Mouse (Mus musculus): ENCODE measurements around the gene Myo5c.
"Not testable (repeated sequence)": the region's sequence is repeated elsewhere in the genome, so short reads cannot be mapped to it uniquely, and the experiment has no call there.

Gene Myo5c

DNA sequence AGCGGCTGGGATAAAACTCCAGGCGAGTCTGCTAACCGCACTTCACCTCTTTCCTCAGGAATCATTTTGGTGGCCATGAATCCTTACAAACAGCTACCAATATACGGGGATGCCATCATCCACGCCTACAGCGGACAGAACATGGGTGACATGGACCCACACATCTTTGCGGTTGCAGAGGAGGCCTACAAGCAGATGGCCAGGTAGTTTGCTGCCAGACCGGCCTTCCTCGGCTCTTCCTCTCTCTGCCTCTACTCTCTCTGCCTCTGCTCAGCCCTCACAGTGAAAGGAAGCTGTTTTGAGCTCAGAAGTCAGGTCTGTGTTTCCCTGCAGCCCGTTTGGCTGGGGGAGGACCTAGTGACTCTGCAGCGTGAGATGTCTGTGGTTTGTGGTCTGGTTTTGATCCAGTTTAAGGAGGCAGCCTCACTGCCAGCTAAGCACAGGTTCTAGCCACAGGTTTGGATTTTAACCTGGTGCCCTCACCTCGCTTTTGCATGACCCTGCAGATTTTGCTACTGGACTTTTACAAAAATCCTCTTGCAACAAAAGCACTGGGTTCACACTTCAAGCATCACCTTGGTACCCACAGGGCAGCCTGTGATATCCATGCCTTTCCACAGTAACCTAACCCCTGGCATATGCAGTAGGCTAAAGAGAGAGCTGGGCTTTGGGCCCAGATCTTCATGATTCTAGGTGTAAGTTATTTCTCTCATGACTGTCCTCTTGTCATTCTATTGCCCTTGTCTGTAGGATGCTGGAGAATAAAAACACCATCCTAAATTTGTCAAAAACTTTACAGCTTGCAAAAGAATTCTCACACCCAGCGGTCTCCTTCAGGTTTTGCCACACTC lies 14.5 kb downstream of the Myo5c start:
- no peak for DNase-seq

DNA sequence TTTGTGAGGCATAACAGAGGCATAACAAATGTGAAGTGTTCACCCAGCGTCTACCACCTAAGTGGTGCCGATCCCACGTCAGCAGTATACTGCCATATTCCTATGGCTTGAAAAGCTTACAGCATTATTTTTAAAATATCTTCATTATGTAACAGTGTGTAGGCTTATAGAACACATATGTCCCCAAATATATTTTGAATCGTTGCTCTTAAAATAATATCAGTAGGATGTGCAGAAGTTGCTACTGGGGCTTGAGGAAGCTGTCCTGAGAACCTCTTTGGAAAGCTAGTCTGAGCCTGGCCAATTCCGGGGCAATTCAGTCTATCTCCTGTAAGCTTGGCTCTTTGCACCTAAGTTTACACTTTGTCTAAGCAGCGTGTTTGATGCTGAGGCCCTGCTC lies 16.1 kb downstream of the Myo5c start:
- DNase-seq, result no peak

GRCm38 (mm10) chr9:75248359-75248758 lies 16.5 kb downstream of the Myo5c start:
- no peak for DNase-seq

DNA sequence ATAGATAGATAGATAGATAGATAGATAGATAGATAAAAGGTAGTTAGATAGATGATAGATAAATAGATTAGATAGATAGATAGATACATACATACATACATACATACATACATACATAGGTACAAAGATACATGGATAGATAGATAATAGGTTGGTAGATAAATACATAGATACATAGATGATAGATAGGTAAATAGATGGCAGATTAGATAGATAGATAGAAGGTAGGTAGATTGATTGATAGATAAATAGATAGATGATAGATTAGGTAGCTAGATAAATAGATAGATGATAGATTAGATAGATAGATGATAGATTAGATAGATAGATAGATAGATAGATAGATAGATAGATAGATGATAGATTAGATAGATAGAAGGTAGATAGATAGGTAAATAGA lies 17.1 kb downstream of the Myo5c start:
- DNase-seq, result no peak

GRCm38 (mm10) chr9:75253158-75253557 lies 21.3 kb downstream of the Myo5c start:
- not testable (repeated sequence) for DNase-seq

- no peak for DNase-seq
Measured at GRCm38 (mm10) chr9:75253766-75254165, 21.9 kb downstream of the Myo5c start.

DNA sequence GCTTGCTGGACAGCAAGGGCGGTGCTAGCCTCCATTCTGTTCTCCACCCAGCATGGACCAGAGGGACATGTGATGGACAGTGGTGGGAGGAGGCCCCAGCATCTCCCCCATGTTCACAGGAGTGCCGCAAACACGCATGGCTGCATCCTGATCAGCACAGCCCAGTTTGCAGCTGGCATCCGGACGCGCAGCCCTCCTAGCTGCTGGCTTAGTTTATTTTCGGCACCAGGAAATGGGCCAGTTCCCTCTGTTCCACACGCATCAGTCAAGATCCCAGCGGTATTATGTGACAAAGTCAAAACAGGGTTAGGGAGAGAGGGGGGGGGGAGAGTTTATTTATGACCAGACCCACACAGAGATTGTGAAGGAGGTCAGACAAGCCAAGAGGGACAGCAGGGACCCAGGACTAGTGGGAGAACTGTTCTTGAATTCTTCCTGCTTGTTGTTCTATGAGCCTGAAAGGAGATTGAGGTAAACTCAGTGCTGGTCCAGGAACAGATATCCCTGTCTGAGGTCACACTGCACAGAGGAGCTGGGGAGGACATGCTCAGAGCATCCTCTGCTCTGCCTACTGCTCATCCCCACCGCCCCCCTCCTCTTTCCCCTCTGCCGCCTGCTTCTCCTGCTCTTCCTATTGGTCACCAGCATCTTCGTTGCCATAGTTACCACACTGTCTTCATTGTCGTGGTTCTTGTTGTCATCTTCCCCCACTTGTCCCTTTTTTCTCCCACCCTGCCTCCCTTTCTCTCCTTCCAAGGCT lies 22.6 kb downstream of the Myo5c start:
- DNase-seq, result no peak

GRCm38 (mm10) chr9:75255820-75256545 lies 24.2 kb downstream of the Myo5c start:
- DNase-seq, result peak in 1 of 2 experiments; percentile 12

GRCm38 (mm10) chr9:75258792-75259191 lies 27.0 kb downstream of the Myo5c start:
- no peak for DNase-seq

DNA sequence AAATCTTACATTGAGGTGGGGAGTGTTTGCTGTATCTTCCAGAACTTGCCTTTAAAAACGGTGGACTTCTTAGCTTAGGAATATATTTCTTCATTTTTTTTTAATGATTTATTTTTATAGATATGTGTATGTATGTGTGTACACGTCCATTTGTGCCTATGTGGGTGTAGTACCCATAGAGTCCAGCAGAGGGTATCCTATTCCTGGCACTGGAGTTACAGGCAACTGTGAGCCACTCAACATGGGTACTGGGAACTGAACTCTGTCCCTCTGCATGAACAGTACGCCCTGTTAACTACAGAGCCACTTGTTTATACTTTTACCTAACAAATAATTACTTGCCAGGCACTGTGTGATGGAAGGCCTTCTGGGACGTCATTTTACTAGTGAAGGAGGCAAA lies 27.8 kb downstream of the Myo5c start:
- no peak for DNase-seq

DNA sequence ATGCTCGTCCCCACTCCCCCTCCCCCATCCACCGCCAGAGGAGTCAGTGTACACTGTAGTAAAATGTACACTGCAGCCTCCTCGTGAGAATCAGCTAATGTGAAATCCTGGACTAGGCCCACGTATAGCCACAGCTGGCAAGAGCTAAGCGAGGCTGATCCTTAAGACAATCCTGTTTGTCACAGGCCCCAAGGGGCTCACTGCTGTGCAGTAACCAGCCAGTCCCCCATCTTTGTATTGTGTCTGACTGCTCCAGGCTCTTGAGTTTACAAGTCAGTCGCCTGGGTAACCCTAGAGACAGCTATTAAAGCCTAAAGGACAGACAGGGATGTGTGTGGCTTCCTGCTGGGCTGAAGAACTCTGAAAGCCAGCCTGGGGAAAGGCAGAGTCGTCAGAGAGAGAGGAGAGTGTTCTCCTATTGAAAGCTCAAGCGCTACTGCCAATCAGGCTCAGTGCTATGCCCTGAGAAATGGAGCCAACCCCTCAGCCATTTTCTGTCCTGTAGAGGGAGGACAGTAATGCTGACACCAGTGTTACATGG lies 29.6 kb downstream of the Myo5c start:
- DNase-seq, result no peak

- DNase-seq, result peak in 1 of 2 experiments; percentile 14
Measured at GRCm38 (mm10) chr9:75262235-75262826, 30.5 kb downstream of the Myo5c start.

DNA sequence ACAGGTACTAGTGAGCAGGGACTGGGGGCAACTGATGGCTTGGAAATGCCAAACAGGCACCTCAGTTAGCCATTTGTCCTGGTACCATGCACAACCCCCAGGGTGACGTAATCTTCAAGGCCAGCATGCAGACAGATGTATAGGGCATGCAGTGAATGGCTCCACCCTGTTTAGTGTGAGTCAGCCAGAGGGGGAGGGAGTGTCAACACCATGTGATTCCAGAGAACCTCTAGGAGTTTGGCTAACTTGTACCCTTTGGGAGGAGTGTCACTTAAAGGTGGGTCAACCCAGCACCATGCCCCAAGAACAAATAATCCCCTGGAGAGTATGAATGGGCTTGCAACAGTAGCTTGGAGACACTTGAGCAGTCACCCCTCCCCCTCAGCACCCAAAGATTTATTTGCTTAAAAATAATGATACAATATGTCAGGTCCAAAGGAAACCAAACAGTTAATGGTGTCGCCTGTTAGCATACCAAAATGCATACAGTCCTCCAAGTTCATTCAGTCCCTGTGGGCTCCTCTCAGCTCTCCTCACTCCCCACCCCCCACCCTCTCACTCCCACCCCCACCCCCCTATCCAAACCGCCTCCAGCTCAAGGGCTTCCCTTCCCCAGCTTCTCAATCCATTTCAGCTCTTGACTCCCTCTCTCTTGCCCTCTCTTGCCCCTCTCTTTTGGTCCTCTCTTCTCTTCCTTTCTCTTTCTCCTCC lies 32.3 kb downstream of the Myo5c start:
- DNase-seq, result no peak

- no peak for DNase-seq
Measured at GRCm38 (mm10) chr9:75267147-75267546, 35.3 kb downstream of the Myo5c start.

GRCm38 (mm10) chr9:75270382-75270781 lies 38.6 kb downstream of the Myo5c start:
- no peak for DNase-seq

DNA sequence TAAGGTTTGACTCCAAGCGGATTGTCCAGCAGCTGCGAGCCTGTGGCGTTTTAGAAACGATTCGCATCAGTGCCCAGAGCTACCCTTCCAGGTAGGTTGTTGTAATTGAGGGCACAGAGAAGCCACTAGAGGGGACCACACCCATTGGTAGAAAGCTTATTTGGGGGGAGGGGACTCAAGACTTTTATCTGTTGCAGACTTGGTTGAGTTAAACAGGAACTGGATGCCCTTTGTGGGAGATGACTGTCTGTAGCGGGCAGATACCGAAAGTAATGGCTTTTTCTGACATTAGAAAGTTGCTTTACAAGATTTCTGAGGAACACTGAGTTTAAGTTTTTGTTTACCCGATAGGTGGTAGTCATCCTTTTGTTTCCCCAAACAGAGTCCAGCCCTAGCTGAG lies 39.7 kb downstream of the Myo5c start:
- DNase-seq, result no peak

GRCm38 (mm10) chr9:75273646-75274045 lies 41.8 kb downstream of the Myo5c start:
- no peak for DNase-seq

DNA sequence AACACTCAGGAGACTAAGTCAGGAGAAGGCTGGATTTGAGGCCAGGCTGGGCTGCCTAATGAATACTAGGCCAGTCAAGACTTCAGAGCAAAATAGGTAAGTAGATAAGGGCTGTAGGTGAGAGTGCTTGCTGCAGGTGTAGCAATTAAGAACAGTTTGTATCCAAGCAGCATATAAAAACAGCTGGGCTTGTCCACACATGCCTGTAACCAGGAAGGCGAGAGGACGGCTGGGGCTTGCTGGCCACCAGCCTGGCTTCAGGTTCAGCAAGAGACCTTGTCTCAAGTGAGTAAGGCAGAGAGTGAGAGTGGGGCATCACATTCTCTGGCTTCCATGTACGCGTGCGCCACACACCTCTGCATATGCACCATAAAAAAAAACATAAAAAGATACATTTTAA lies 42.7 kb downstream of the Myo5c start:
- DNase-seq, result no peak

GRCm38 (mm10) chr9:75275051-75275450 lies 43.2 kb downstream of the Myo5c start:
- no peak for DNase-seq

- DNase-seq, result peak; percentile 20 to 23
Measured at GRCm38 (mm10) chr9:75280814-75281213, 49.0 kb downstream of the Myo5c start.

DNA sequence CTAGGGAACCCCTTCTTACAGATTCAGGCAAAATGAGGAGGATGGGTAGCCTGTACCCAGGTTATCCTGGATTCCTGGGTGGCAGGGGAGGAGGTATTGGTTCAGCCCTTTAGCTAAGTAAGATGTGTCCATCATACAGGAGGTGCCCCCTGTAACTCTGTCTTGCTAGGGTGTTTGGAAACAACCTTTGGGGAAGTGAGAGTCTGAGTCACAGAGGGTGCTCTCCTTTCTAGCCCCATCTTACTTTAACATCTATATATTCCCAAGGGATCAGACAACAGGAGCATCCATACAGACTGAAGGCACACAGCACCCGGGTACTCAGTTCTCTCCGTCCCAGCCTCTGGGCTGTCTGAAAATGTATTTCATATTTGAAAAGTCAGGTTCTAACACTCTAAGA lies 50.4 kb downstream of the Myo5c start:
- DNase-seq, result no peak

DNA sequence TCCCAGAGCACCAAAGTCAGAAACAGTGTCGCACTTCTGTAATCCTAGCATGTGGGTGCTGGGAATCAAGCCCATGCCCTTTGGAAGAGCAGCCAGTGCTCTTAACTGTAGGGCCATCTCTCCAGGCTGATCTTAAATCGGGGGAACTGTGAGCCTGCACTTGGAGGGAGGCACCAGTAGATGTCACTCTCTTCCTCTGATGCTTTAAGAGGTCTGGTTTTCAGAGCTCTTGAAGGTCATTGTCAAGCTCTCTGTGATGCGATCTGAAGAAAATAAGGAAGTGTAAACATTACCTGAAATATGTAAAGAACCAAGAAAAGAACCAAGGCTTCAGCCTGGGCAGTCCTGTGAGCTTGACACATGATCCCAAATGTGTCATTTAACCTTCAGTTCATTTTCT lies 51.0 kb downstream of the Myo5c start:
- no peak for DNase-seq
